Mouse (Mus musculus): ENCODE data around the gene Ddo. TPM values are rescaled to one million over a fixed set of nuclear protein-coding genes. Genes with fewer than 3 reads are reported as not detected.

Gene Ddo
- polyA plus RNA-seq, 1 experiment: not detected

DNA sequence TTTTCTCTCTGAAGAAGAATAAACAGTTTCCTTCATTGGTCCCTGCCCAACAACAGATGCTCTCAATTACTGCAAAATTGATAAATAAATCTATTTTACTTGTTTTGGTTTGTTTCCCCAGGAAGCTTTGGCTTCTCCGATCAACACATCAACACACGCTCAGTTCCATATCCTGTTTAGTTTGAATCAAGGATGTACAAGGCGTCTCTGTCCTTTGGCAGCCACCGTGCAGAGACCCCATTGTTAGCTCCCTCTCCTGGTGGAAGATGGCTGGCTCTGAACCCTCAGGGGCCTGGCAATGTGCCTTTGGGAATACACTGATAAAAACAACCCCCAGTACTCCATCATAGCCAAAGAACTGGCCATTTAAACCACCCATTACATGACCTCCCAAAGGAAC is 95.3 kb downstream of the Ddo start:
- no peak for TF ChIP-seq GATA1 (IDR thresholded peaks at IDR 0.05; ENCODE audit: low read length)

DNA sequence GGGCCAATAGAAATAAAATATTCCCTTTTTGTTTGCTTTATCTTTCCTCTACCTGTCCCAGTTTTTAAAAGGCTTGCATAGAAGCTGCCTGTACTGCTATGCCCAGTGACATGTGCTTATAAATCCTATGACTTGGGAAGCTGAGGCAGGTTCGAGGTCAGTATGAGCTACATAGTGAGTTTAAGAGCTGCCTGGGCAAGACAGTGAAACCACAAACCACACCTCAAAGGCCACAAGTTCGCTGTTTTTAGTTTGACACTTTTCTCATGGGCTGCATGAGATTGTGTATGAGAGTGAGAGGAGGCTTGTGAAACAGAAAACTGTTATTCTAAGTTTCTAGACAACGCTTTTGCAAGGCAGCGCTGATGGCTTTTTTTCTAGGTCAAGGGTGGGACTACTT is 95.7 kb downstream of the Ddo start:
- no peak for TF ChIP-seq GATA1 (IDR thresholded peaks at IDR 0.05; ENCODE audit: low read length)

DNA sequence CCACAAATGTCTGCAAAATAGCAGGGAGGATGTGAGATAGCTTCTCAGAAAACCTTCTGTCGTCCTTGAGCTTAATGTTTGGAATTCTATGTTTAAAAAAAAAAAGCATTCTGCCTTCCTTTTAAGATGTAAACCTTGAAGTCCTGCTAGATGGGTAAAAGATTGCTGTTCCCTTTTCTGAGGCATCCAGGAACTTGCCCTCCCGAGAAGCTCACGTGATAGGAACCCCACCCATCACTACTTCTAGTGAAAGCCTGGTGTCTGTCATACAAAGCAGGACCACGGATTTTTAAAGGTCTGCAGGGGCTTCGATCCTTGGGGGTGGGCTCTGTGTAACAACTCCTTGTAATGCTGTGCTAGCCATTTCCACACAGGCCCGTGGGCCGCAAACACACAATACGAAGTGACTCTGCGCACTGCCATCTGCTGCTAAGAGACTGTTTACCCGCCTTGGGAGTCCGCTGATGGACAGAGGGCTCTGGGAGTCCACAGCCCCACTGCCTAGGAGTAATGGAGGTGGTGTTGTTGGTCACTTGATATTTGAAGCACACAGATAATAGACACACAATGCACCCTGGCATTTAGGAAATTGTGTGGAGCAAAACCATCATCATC is 96.6 kb downstream of the Ddo start:
- TF ChIP-seq GATA1 (IDR thresholded peaks at IDR 0.05; ENCODE audit: low read length): no peak

DNA sequence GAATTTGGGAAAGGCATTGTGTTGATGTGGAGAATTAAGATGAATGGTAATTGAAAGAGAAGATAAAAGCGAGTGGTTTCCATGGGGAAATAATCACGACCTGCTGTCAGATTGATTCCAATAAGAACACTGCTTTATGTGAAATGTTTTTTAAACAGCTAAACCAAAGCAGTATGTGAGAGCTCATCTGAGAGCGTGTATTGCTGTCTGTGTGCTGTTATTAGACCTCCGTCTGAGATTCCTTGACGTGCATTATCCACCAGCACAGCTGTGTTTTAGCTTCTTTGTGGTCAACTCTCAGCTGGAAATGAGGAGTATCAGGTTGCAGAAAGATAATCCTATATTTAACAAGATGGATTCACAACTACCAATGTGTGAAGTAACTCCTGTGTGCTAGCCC is 97.2 kb downstream of the Ddo start:
- TF ChIP-seq GATA1 (IDR thresholded peaks at IDR 0.05; ENCODE audit: low read length): no peak

DNA sequence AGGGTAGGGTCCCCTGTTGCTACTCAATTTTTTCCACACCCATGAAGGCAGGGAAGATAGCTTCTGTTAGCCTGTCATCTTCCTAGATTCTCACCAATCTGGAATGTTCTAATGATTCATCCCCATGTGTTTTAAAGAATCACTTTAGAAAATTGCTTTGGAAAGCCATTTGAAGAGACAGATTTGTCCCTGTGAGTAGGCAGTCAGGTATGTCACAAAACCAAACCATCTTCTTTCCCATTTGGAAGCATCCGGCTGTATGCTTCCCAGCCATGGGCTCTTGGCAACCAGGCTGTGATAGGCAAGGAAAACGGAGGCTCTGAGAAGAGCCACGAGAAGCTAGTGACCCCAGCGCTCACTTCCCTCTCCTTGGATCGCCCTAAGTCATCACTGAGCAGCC is 100.4 kb downstream of the Ddo start:
- no peak for TF ChIP-seq GATA1 (IDR thresholded peaks at IDR 0.05; ENCODE audit: low read length)

Other genes with a start within 250 kb of the Ddo start
- gene Slc22a16, start 59.7 kb upstream of the Ddo start, polyA plus RNA-seq (2012): not detected in 2 replicates
- gene Mettl24, start 53.3 kb downstream of the Ddo start, polyA plus RNA-seq (2012): not detected in 2 replicates